Mouse (Mus musculus): ENCODE data around the gene Eea1. TPM values are rescaled to one million over a fixed set of nuclear protein-coding genes. Genes with fewer than 3 reads are reported as not detected.
A peak's percentile ranks its signal among the peaks of the same experiment; 100 is the strongest.

Gene Eea1
- polyA plus RNA-seq, 1 experiment from 2014 or later: 10.3 TPM

- 80% methylated on average over 3 of the region's 3 CpGs for WGBS (ENCODE audit: insufficient replicate concordance)
- Histone ChIP-seq H3K9ac (replicated peaks) (no peak overlapping the region), H3K9me3 (ENCODE audit: low read length) (no peaks in the 10 kb centered on the region), H3K4me1 (ENCODE audit: insufficient read depth) (no peaks in the 10 kb centered on the region), H3K4me3 (ENCODE audit: low read depth, low read length) (no peak overlapping the region), H3K27me3 (ENCODE audit: insufficient read depth, low read length) (no peaks in the 10 kb centered on the region), H3K4me2 (ENCODE audit: low read depth, low read length) (no peak overlapping the region), H3K36me3 (replicated peaks; ENCODE audit: insufficient read depth, low read length) (peaks cover 36% of the 10 kb centered on the region), H3K27ac (ENCODE audit: low read depth) (no peak overlapping the region)
- ATAC-seq (no peak), DNase-seq (no peak)
- TF ChIP-seq EP300 (IDR thresholded peaks at IDR 0.05; ENCODE audit: low read depth) (no peak), CTCF (IDR thresholded peaks at IDR 0.05; ENCODE audit: low read depth) (no peak)
Observed at GRCm38 (mm10) chr10:96034106-96034505, 93.7 kb downstream of the Eea1 start.

GRCm38 (mm10) chr10:96035951-96036350 is 95.5 kb downstream of the Eea1 start:
- TF ChIP-seq EP300 (IDR thresholded peaks at IDR 0.05; ENCODE audit: low read depth) (no peak), CTCF (IDR thresholded peaks at IDR 0.05; ENCODE audit: low read depth) (no peak)
- H3K4me1 ChIP-seq (ENCODE audit: insufficient read depth): no peaks in the 10 kb centered on the region
- no peaks in the 10 kb centered on the region for H3K9me3 ChIP-seq (ENCODE audit: low read length)
- H3K4me2 ChIP-seq (ENCODE audit: low read depth, low read length): no peak overlapping the region
- H3K27me3 ChIP-seq (ENCODE audit: insufficient read depth, low read length): no peaks in the 10 kb centered on the region
- H3K27ac ChIP-seq (ENCODE audit: low read depth): no peak overlapping the region
- DNase-seq (no peak), ATAC-seq (no peak)
- H3K36me3 ChIP-seq (replicated peaks; ENCODE audit: insufficient read depth, low read length): peaks cover 47% of the 10 kb centered on the region
- no peak overlapping the region for H3K9ac ChIP-seq (replicated peaks)
- H3K4me3 ChIP-seq (ENCODE audit: low read depth, low read length): no peak overlapping the region

- DNase-seq: no peak
Observed at GRCm38 (mm10) chr10:96044216-96044615, 103.8 kb downstream of the Eea1 start.

GRCm38 (mm10) chr10:96047960-96048536 is 107.6 kb downstream of the Eea1 start:
- Histone ChIP-seq H3K27me3 (ENCODE audit: insufficient read depth, low read length) (no peaks in the 10 kb centered on the region), H3K27ac (ENCODE audit: low read depth) (no peak overlapping the region), H3K36me3 (replicated peaks; ENCODE audit: insufficient read depth, low read length) (no peaks in the 10 kb centered on the region), H3K4me2 (ENCODE audit: low read depth, low read length) (no peak overlapping the region), H3K4me1 (ENCODE audit: insufficient read depth) (0 out of 2 replicates have a peak, but pooled peaks cover 3% of the 10 kb centered on the region), H3K9me3 (ENCODE audit: low read length) (no peaks in the 10 kb centered on the region), H3K4me3 (ENCODE audit: low read depth, low read length) (no peak overlapping the region), H3K9ac (replicated peaks) (no peak overlapping the region)
- 31% methylated on average over 9 of the region's 9 CpGs for WGBS (ENCODE audit: insufficient replicate concordance)
- ATAC-seq: no peak; the same call in 1 of the 2 replicates
- DNase-seq: no peak
- TF ChIP-seq EP300 (IDR thresholded peaks at IDR 0.05; ENCODE audit: low read depth): no peak
- TF ChIP-seq CTCF (IDR thresholded peaks at IDR 0.05; ENCODE audit: low read depth): no peak

More at GRCm38 (mm10) chr10:96044216-96044615, 103.8 kb downstream of the Eea1 start:
- Histone ChIP-seq H3K9ac (replicated peaks) (no peak overlapping the region), H3K4me3 (ENCODE audit: low read depth, low read length) (no peak overlapping the region), H3K9me3 (ENCODE audit: low read length) (no peaks in the 10 kb centered on the region), H3K27ac (ENCODE audit: low read depth) (no peak overlapping the region), H3K4me1 (ENCODE audit: insufficient read depth) (0 out of 2 replicates have a peak, but pooled peaks cover 3% of the 10 kb centered on the region), H3K4me2 (ENCODE audit: low read depth, low read length) (no peak overlapping the region), H3K36me3 (replicated peaks; ENCODE audit: insufficient read depth, low read length) (peaks cover 19% of the 10 kb centered on the region), H3K27me3 (ENCODE audit: insufficient read depth, low read length) (no peaks in the 10 kb centered on the region)
- no peak for ATAC-seq
- no peak for TF ChIP-seq CTCF (IDR thresholded peaks at IDR 0.05; ENCODE audit: low read depth)
- TF ChIP-seq EP300 (IDR thresholded peaks at IDR 0.05; ENCODE audit: low read depth): no peak
- 87% methylated on average over 2 of the region's 2 CpGs for WGBS (ENCODE audit: insufficient replicate concordance)

GRCm38 (mm10) chr10:96048550-96048949 is 108.1 kb downstream of the Eea1 start:
- H3K9ac ChIP-seq (replicated peaks): no peak overlapping the region
- no peaks in the 10 kb centered on the region for H3K36me3 ChIP-seq (replicated peaks; ENCODE audit: insufficient read depth, low read length)
- H3K27me3 ChIP-seq (ENCODE audit: insufficient read depth, low read length): no peaks in the 10 kb centered on the region
- no peaks in the 10 kb centered on the region for H3K9me3 ChIP-seq (ENCODE audit: low read length)
- TF ChIP-seq EP300 (IDR thresholded peaks at IDR 0.05; ENCODE audit: low read depth) (no peak), CTCF (IDR thresholded peaks at IDR 0.05; ENCODE audit: low read depth) (no peak)
- WGBS (ENCODE audit: insufficient replicate concordance): 61% methylated on average over 3 of the region's 3 CpGs
- DNase-seq (no peak), ATAC-seq (peak; percentile 59; the same call in 1 of the 2 replicates)
- no peak overlapping the region for H3K4me2 ChIP-seq (ENCODE audit: low read depth, low read length)
- H3K4me3 ChIP-seq (ENCODE audit: low read depth, low read length): no peak overlapping the region
- 0 out of 2 replicates have a peak, but pooled peaks cover 3% of the 10 kb centered on the region for H3K4me1 ChIP-seq (ENCODE audit: insufficient read depth)
- H3K27ac ChIP-seq (ENCODE audit: low read depth): no peak overlapping the region

- DNase-seq: no peak
- 46% methylated on average over 3 of the region's 3 CpGs for WGBS (ENCODE audit: insufficient replicate concordance)
- H3K4me2 ChIP-seq (ENCODE audit: low read depth, low read length): no peak overlapping the region
Observed at GRCm38 (mm10) chr10:96067347-96067746, 126.9 kb downstream of the Eea1 start.

More at GRCm38 (mm10) chr10:96067347-96067746, 126.9 kb downstream of the Eea1 start:
- H3K4me3 ChIP-seq (ENCODE audit: low read depth, low read length): no peak overlapping the region
- H3K9me3 ChIP-seq (ENCODE audit: low read length): no peaks in the 10 kb centered on the region
- no peaks in the 10 kb centered on the region for H3K27me3 ChIP-seq (ENCODE audit: insufficient read depth, low read length)
- H3K9ac ChIP-seq (replicated peaks): no peak overlapping the region
- H3K4me1 ChIP-seq (ENCODE audit: insufficient read depth): no peaks in the 10 kb centered on the region
- H3K36me3 ChIP-seq (replicated peaks; ENCODE audit: insufficient read depth, low read length): no peaks in the 10 kb centered on the region
- ATAC-seq: no peak
- TF ChIP-seq EP300 (IDR thresholded peaks at IDR 0.05; ENCODE audit: low read depth) (no peak), CTCF (IDR thresholded peaks at IDR 0.05; ENCODE audit: low read depth) (no peak)
- no peak overlapping the region for H3K27ac ChIP-seq (ENCODE audit: low read depth)

All from liver, postnatal 0 days (tissue).